Mouse (Mus musculus) gastrocnemius, adult 2 months (tissue): ENCODE measurements around the gene Dab2ip. TPM values are rescaled to one million over a fixed set of nuclear protein-coding genes. Genes with fewer than 3 reads are reported as not detected.

ENCODE experiments used
- DNase-seq: peaks from one replicate; pipeline ENCODE4 v3.0.0; 2022
- H3K27ac ChIP-seq: fragments of 200-600 bp; 2 replicates; pipeline ENCODE4 v1.8.1; 2022; ENCODE audit warnings: mild to moderate bottlenecking
- H3K4me3 ChIP-seq: fragments of 200-600 bp; 2 replicates; pipeline ENCODE4 v1.8.1; 2022; ENCODE audit warnings: mild to moderate bottlenecking, moderate library complexity
- CTCF ChIP-seq: fragments of 200-600 bp; IDR thresholded peaks from 2 replicates; pipeline ENCODE4 v1.8.1; 2022; ENCODE audit warnings: antibody characterized with exemption, mild to moderate bottlenecking, moderate library complexity
- intact Hi-C: fragments of 180-260 bp; cut with DNase I; formaldehyde crosslinking; loops from one replicate; pipeline ENCODE4 v1.15.1; 2025
- total RNA-seq, 2 experiments: library from RNA; stranded (reverse); gene quantifications; 2 replicates each; pipeline ENCODE4 v1.2.3; 2021

Gene Dab2ip
- total RNA-seq, 2 experiments from 2014 or later = 38.2 to 52.0 TPM

GRCm38 (mm10) chr2:35689881-35690280 lies 131.8 kb downstream of the Dab2ip start:
- peak; percentile 6; the same call in 1 of the 2 replicates for TF ChIP-seq CTCF
- DNase-seq = no peak
- H3K4me3 ChIP-seq = no peak overlapping the region
- H3K27ac ChIP-seq = peak overlapping the region; percentile 78
- intact Hi-C loops = loop anchor here (2.0 kb wide), 1 partner anchor 13 kb away; no protein-coding TSS in a partner anchor

- intact Hi-C loops = loop anchor here (2.0 kb wide), 1 partner anchor 15 kb away; no protein-coding TSS in a partner anchor
- Histone ChIP-seq H3K4me3 (peak overlapping the region; percentile 52), H3K27ac (peak overlapping the region; percentile 78)
- peak; percentile 87 for DNase-seq
- TF ChIP-seq CTCF = no peak
These were observed 133.4 kb downstream of the Dab2ip start for GRCm38 (mm10) chr2:35691257-35692049.

GRCm38 (mm10) chr2:35692272-35692900 lies 134.3 kb downstream of the Dab2ip start:
- DNase-seq = no peak
- TF ChIP-seq CTCF = no peak
- peak overlapping the region; percentile 78 for H3K27ac ChIP-seq
- intact Hi-C loops = no loop called here
- H3K4me3 ChIP-seq = peak overlapping the region; percentile 52

GRCm38 (mm10) chr2:35693037-35693436 lies 135.0 kb downstream of the Dab2ip start:
- intact Hi-C loops = no loop called here
- no peak overlapping the region for H3K4me3 ChIP-seq
- no peak for TF ChIP-seq CTCF
- peak overlapping the region; percentile 78; the same call in 1 of the 2 replicates for H3K27ac ChIP-seq
- no peak for DNase-seq

GRCm38 (mm10) chr2:35694111-35694510 lies 136.0 kb downstream of the Dab2ip start:
- Histone ChIP-seq H3K4me3 (no peak overlapping the region), H3K27ac (peak overlapping the region; percentile 41; the same call in 1 of the 2 replicates)
- intact Hi-C loops = no loop called here
- no peak for DNase-seq
- no peak for TF ChIP-seq CTCF

- no peak for DNase-seq
- TF ChIP-seq CTCF = no peak
- H3K4me3 ChIP-seq = peak overlapping the region; percentile 61
- peak overlapping the region; percentile 84 for H3K27ac ChIP-seq
- intact Hi-C loops = loop anchor here (5.0 kb wide), 1 partner anchor 34 kb away; no protein-coding TSS in a partner anchor
These were observed 138.1 kb downstream of the Dab2ip start for GRCm38 (mm10) chr2:35696193-35696541.

GRCm38 (mm10) chr2:35696542-35697391 lies 138.7 kb downstream of the Dab2ip start:
- intact Hi-C loops = loop anchor here (5.0 kb wide), 1 partner anchor 34 kb away; no protein-coding TSS in a partner anchor
- 0 out of 2 replicates have a peak, but pooled peaks have one; percentile 13 for TF ChIP-seq CTCF
- Histone ChIP-seq H3K4me3 (peak overlapping the region; percentile 61), H3K27ac (peak overlapping the region; percentile 84)
- peak; percentile 80 for DNase-seq

GRCm38 (mm10) chr2:35697768-35698167 lies 139.7 kb downstream of the Dab2ip start:
- peak overlapping the region; percentile 84 for H3K27ac ChIP-seq
- no peak for TF ChIP-seq CTCF
- intact Hi-C loops = loop anchor here (5.0 kb wide), 1 partner anchor 35 kb away; no protein-coding TSS in a partner anchor
- DNase-seq = no peak
- H3K4me3 ChIP-seq = peak overlapping the region; percentile 46

- Histone ChIP-seq H3K4me3 (no peak overlapping the region), H3K27ac (peak overlapping the region; percentile 84)
- intact Hi-C loops = no loop called here
- DNase-seq = no peak
- TF ChIP-seq CTCF = no peak
These were observed 142.9 kb downstream of the Dab2ip start for GRCm38 (mm10) chr2:35700966-35701365.

GRCm38 (mm10) chr2:35702001-35702400 lies 143.9 kb downstream of the Dab2ip start:
- Histone ChIP-seq H3K27ac (peak overlapping the region; percentile 84), H3K4me3 (no peak overlapping the region)
- no peak for TF ChIP-seq CTCF
- intact Hi-C loops = no loop called here
- no peak for DNase-seq

- DNase-seq = no peak
- intact Hi-C loops = no loop called here
- H3K4me3 ChIP-seq = no peak overlapping the region
- no peak for TF ChIP-seq CTCF
- H3K27ac ChIP-seq = peak overlapping the region; percentile 84
These were observed 144.5 kb downstream of the Dab2ip start for GRCm38 (mm10) chr2:35702608-35703007.

- no peak for TF ChIP-seq CTCF
- no peak overlapping the region for H3K4me3 ChIP-seq
- no peak for DNase-seq
- peak overlapping the region; percentile 84 for H3K27ac ChIP-seq
- intact Hi-C loops = no loop called here
These were observed 145.2 kb downstream of the Dab2ip start for GRCm38 (mm10) chr2:35703241-35703640.
